Mouse (Mus musculus): ENCODE measurements at regions not wholly inside any gene's neighbourhood (a gene's known extent, or its start where the extent isn't known, plus 50 kb on each side); places are given as distances from the start of the nearest gene placed in this dataset.

DNA sequence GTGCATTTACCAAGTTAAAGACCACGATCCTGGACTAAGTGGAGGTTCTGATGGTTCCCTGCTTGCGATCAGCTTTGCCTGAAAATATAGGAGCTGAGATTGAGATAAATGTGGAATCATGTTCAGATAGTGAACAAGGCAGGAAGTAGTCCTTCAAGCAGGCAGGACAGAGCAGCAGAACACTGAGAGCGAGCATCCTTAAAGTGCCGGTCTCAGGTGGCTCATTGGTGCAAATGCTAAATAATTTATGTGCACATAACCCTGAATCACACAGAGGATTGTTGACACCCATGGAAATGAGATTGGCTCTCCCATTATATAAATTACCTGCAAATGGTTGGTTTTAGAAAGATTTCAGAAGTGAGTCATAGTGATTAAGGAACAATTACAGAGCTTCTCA lies 243.8 kb upstream of the Dcn start:
- CTCF ChIA-PET, result interaction anchor here (0.7 kb wide), 1 partner anchor 967 kb away, joined by 3 read pairs; no protein-coding TSS in a partner anchor

- CTCF ChIA-PET, result no interaction called here
Observed at GRCm38 (mm10) chr10:97241476-97241875, 237.9 kb upstream of the Dcn start.

GRCm38 (mm10) chr10:97245674-97246073 lies 233.7 kb upstream of the Dcn start:
- CTCF ChIA-PET, result interaction anchor here (0.6 kb wide), 1 partner anchor 59 kb away, joined by 3 read pairs; no protein-coding TSS in a partner anchor

DNA sequence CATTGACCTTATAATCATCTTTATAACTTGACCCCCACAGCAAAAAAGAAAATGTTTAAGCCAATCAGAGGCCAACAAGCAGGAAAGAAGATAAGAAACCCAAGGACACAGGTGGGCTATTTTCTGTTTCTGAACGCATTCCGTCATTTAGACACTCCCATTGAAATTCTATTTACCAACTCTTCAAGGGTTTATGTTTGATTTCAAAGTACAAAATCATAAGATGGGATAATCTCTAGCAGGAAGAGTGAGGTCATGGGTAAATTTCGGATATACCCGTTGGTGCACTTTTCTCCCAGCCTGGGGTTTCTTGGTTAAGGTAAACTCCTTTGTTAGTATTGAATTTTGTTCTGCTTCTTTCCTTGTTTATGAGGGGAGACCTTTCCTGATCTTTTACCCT lies 230.9 kb upstream of the Dcn start:
- CTCF ChIA-PET, result no interaction called here

- CTCF ChIA-PET, result interaction anchor here (0.7 kb wide), 1 partner anchor 17 kb away, joined by 5 read pairs; no protein-coding TSS in a partner anchor
Observed at GRCm38 (mm10) chr10:97249760-97250159, 229.6 kb upstream of the Dcn start.

GRCm38 (mm10) chr10:97250167-97250566 lies 229.2 kb upstream of the Dcn start:
- CTCF ChIA-PET, result no interaction called here

DNA sequence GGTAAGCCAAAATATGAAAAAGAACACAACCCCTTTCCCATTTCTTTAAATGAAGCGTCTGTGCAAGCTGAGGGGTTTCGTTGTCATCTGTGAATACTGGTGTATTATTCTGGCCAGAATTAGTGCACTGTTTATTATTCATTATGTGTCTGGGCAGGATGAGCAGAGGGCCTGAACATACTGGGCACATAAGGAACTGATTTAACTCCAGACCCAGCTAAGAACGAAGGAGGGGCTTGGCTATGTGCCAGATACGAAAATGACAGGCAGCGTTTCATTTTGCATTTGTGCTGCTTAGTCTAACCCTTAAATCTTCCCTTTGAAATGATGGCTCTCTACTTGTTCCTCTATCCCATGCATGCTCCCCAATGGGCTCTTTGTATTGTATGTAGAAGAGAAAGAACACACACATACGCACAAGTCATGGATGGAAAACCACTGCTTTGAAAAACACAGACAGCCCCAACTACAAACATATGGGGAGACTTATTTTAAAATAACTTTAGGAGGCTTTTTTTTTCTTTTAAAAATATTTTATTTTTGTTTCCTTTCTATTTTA lies 213.4 kb upstream of the Dcn start:
- CTCF ChIA-PET, result no interaction called here

GRCm38 (mm10) chr10:97282416-97282815 lies 197.0 kb upstream of the Dcn start:
- CTCF ChIA-PET, result no interaction called here

DNA sequence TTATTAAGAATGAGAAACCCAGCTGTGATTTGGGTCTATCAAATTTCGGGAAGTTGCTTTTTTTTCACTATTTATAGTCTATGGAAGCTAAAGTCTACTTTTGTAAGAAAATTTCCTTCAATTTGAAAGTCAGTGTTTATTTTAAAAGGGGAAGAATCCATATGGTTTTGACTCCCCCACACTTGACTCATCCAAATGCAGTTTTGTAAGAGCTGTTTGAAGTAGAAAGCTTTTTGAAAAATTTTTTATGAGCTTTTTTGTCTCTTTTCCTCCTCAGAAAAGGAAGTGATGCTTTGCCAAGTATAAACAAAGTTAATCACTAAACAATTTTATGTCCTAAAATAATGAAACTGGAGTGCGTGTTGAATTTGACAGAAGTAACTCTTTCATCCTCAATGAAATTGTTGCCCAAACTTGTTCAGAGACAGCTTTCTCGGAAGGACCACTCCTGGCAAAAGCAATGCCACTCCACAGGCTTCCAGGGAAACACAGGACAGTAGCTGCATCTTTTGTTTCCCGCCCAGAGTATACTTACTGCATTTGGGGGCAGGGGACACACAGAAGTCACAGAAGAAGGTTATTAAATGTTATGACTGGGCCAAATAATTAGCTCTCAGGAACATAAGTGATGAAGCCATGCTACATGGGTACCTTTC lies 196.4 kb upstream of the Dcn start:
- CTCF ChIA-PET, result no interaction called here

DNA sequence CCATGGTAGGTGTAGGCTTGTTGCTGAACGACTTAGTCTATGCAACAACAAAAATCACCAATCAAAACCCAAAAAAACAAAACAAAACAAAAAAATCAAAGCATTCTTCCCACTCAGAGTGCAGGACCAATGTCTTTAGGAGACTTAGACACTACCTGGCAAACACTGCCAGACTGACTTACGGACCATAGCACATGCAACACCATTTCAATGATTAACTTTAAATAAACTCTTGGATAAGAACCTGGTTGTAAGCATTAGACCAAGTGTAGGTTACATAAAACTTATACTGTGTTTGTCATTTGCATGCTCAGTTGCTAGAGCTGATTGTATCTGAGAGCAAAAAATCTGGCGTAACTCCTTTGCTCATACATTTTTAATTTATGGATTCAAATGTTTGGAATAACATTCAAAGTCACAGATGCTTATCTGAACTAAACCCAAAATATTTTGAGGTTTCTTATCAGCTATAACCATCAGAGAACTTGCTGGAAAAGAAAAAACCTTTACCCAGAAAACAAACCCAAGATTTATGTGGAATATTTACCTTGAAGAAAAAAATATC lies 174.5 kb upstream of the Dcn start:
- CTCF ChIA-PET, result no interaction called here

DNA sequence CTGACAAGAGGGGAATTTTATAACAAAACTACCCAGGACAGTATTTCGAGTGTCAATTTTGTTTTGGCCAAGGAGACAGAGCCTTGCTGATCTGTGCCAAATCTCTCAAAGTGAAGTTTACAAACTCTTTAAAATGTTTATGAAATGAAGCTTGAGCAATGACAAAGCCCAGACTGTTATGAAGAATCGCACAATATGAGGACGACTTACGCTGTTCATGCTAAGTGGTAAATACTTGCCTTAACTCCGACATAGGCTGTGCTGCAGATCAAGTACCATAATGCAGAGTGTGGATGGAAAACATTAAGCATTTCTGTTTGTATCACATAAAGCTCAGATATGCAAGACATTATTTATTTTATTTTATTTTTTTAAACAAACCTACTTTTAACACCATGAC lies 169.8 kb upstream of the Dcn start:
- CTCF ChIA-PET, result no interaction called here

GRCm38 (mm10) chr10:97312509-97312908 lies 166.9 kb upstream of the Dcn start:
- CTCF ChIA-PET, result interaction anchor here (0.6 kb wide), 2 partner anchors 716 to 935 kb away, joined by 3 to 17 read pairs; no protein-coding TSS in a partner anchor

- CTCF ChIA-PET, result interaction anchor here (0.6 to 1.1 kb wide), 2 partner anchors 26 to 717 kb away, joined by 3 read pairs; no protein-coding TSS in a partner anchor
Observed at GRCm38 (mm10) chr10:97312978-97313377, 166.4 kb upstream of the Dcn start.

- CTCF ChIA-PET, result interaction anchor here (1.1 kb wide), 1 partner anchor 25 kb away, joined by 3 read pairs; no protein-coding TSS in a partner anchor
Observed at GRCm38 (mm10) chr10:97313407-97313901, 166.0 kb upstream of the Dcn start.

DNA sequence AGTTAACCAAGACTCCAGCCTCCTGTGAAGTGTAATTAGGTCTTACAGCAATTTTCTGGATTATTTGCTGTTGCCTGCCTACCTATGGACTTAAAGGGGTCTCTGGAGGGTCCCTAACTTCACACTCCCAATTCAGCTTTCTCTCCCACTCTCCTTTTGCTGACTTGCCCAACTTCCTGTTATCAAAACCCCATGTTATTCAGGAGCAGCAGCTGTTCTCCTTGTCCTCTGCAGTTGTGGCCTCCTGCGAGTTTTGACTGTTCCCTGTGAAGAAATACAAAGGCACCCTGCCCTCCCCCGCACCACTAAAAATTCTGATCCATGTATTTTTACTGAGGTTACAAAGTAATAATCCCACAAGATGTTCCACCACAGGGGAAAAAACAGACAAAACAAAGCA lies 146.8 kb upstream of the Dcn start:
- CTCF ChIA-PET, result no interaction called here

- CTCF ChIA-PET, result no interaction called here
Observed at GRCm38 (mm10) chr10:97334044-97334443, 145.4 kb upstream of the Dcn start.

GRCm38 (mm10) chr10:97334606-97335150 lies 144.7 kb upstream of the Dcn start:
- CTCF ChIA-PET, result interaction anchor here (0.6 kb wide), 1 partner anchor 1126 kb away, joined by 8 read pairs; no protein-coding TSS in a partner anchor

- CTCF ChIA-PET, result interaction anchor here (0.6 to 0.9 kb wide), 3 partner anchors 25 to 941 kb away, joined by 3 read pairs; no protein-coding TSS in a partner anchor
Observed at GRCm38 (mm10) chr10:97338033-97338692, 141.2 kb upstream of the Dcn start.

GRCm38 (mm10) chr10:97339866-97340706 lies 139.3 kb upstream of the Dcn start:
- CTCF ChIA-PET, result interaction anchor here (0.6 kb wide), 1 partner anchor 1291 kb away, joined by 9 read pairs; no protein-coding TSS in a partner anchor

DNA sequence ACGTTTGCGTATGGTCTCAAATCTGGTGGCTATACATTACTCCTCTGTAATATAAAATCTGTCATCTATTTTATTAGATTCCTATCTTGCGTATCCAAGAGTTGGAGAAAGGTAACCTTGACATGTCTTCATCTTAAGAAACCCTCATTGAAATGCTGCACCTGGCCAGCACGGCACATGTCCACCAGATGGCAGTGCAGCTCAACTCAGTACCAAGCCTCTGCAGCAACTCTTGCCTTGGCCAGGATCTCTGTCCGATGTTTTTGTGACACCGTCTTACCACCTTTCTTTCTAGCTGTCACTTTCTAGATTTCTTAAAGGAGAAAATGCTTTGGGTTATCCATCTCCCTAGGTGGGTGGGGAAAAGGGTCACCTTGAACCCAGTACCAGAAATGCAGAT lies 134.1 kb upstream of the Dcn start:
- CTCF ChIA-PET, result interaction anchor here (0.6 kb wide), 1 partner anchor 1759 kb away, joined by 7 read pairs; no protein-coding TSS in a partner anchor

DNA sequence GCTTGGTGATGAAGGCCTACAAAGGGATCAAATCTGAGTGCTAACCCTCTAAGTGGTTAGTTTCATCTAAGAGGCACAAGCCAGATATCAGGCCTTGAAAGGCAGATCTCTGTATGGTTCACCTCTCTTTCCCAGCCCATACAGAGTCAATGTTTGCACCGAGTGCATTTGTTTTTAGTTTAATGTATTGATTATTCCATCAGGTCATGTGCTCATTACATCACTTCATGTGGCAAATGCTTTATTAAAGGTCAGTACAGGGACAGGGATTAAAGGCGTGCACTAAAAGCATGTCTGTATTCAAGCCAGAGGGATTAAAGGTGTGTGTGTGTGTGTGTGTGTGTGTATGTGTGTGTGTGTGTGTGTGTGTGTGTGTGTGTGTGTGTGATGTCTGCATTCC lies 132.5 kb upstream of the Dcn start:
- CTCF ChIA-PET, result no interaction called here
